Mouse (Mus musculus): ENCODE data around the gene Gm49405. TPM values are rescaled to one million over a fixed set of nuclear protein-coding genes. Genes with fewer than 3 reads are reported as not detected.
"Not testable (repeated sequence)": the region's sequence is repeated elsewhere in the genome, so short reads cannot be mapped to it uniquely, and the experiment has no call there.

Gene Gm49405
- total RNA-seq, 1 experiment = 1.9 TPM

GRCm38 (mm10) chr19:3955804-3956203 lies 44.6 kb upstream of the Gm49405 start:
- no peak overlapping the region for H3K9ac ChIP-seq (ENCODE audit: insufficient read depth, low read depth, low read length, poor library complexity, severe bottlenecking)
- in situ Hi-C loops (cut with MboI; ENCODE audit: low sequenced_read_pairs in 2 of 2, unreplicated experiment in 2 of 2) = no loop called here
- no peak overlapping the region for H3K4me3 ChIP-seq (ENCODE audit: insufficient read depth in 1 of 2, low read depth in 1 of 2, low read length in 2 of 2, poor library complexity in 1 of 2, severe bottlenecking in 1 of 2)
- TF ChIP-seq ZC3H11A (IDR thresholded peaks at IDR 0.05; ENCODE audit: borderline replicate concordance, low read depth, low read length) (no peak), MAFK (IDR thresholded peaks at IDR 0.05; ENCODE audit: insufficient read depth, low read depth, low read length) (no peak), CHD2 (IDR thresholded peaks at IDR 0.05; ENCODE audit: low read depth, low read length) (no peak), HCFC1 (IDR thresholded peaks at IDR 0.05; ENCODE audit: borderline replicate concordance, insufficient read depth, low read length) (no peak), ZNF384 (IDR thresholded peaks at IDR 0.05; ENCODE audit: low read depth, low read length) (no peak)
- no peak overlapping the region for H3K27ac ChIP-seq (ENCODE audit: insufficient read depth, low read depth, low read length, poor library complexity, severe bottlenecking)
- H3K9me3 ChIP-seq (ENCODE audit: control insufficient read depth, insufficient read depth, low read depth, low read length) = no peaks in the 10 kb centered on the region
- no peaks in the 10 kb centered on the region for H3K36me3 ChIP-seq (ENCODE audit: control insufficient read depth, insufficient read depth, low read length, poor library complexity, severe bottlenecking)
- DNase-seq (ENCODE audit: low read depth, low spot score) = no peak
- H3K4me1 ChIP-seq (ENCODE audit: control insufficient read depth in 2 of 2, insufficient read depth in 2 of 2, low read length in 2 of 2, poor library complexity in 1 of 2) = no peaks in the 10 kb centered on the region

- H3K27ac ChIP-seq (ENCODE audit: insufficient read depth, low read depth, low read length, poor library complexity, severe bottlenecking); H3K9ac ChIP-seq (ENCODE audit: insufficient read depth, low read depth, low read length, poor library complexity, severe bottlenecking); in situ Hi-C loops (cut with MboI; ENCODE audit: low sequenced_read_pairs in 2 of 2, unreplicated experiment in 2 of 2); DNase-seq (ENCODE audit: low read depth, low spot score); H3K4me1 ChIP-seq (ENCODE audit: control insufficient read depth in 2 of 2, insufficient read depth in 2 of 2, low read length in 2 of 2, poor library complexity in 1 of 2); H3K9me3 ChIP-seq (ENCODE audit: control insufficient read depth, insufficient read depth, low read depth, low read length); H3K36me3 ChIP-seq (ENCODE audit: control insufficient read depth, insufficient read depth, low read length, poor library complexity, severe bottlenecking); H3K4me3 ChIP-seq (ENCODE audit: insufficient read depth in 1 of 2, low read depth in 1 of 2, low read length in 2 of 2, poor library complexity in 1 of 2, severe bottlenecking in 1 of 2): not testable (repeated sequence)
These were observed 43.0 kb upstream of the Gm49405 start for GRCm38 (mm10) chr19:3957296-3958036.

GRCm38 (mm10) chr19:3958470-3958869 lies 42.0 kb upstream of the Gm49405 start, which contains the start of gene Aldh3b3:
TSS of gene Aldh3b3 (plus strand) at chr19:3958645.
- Histone ChIP-seq H3K9me3 (ENCODE audit: control insufficient read depth, insufficient read depth, low read depth, low read length) (no peaks in the 10 kb centered on the region), H3K9ac (ENCODE audit: insufficient read depth, low read depth, low read length, poor library complexity, severe bottlenecking) (no peak within 1 kb of the TSS), H3K27ac (ENCODE audit: insufficient read depth, low read depth, low read length, poor library complexity, severe bottlenecking) (peak within 1 kb of the TSS; percentile 5; the same call in 1 of the 2 replicates), H3K4me1 (ENCODE audit: control insufficient read depth in 2 of 2, insufficient read depth in 2 of 2, low read length in 2 of 2, poor library complexity in 1 of 2) (no peaks in the 10 kb centered on the region), H3K4me3 (ENCODE audit: insufficient read depth in 1 of 2, low read depth in 1 of 2, low read length in 2 of 2, poor library complexity in 1 of 2, severe bottlenecking in 1 of 2) (no peak within 1 kb of the TSS), H3K36me3 (ENCODE audit: control insufficient read depth, insufficient read depth, low read length, poor library complexity, severe bottlenecking) (no peaks in the 10 kb centered on the region)
- in situ Hi-C loops (cut with MboI; ENCODE audit: low sequenced_read_pairs in 2 of 2, unreplicated experiment in 2 of 2) = no loop called here
- no peak for TF ChIP-seq CHD2 (IDR thresholded peaks at IDR 0.05; ENCODE audit: low read depth, low read length)
- no peak for TF ChIP-seq HCFC1 (IDR thresholded peaks at IDR 0.05; ENCODE audit: borderline replicate concordance, insufficient read depth, low read length)
- no peak for TF ChIP-seq ZNF384 (IDR thresholded peaks at IDR 0.05; ENCODE audit: low read depth, low read length)
- no peak for TF ChIP-seq MAFK (IDR thresholded peaks at IDR 0.05; ENCODE audit: insufficient read depth, low read depth, low read length)
- no peak for TF ChIP-seq ZC3H11A (IDR thresholded peaks at IDR 0.05; ENCODE audit: borderline replicate concordance, low read depth, low read length)
- no peak for DNase-seq (ENCODE audit: low read depth, low spot score)

GRCm38 (mm10) chr19:3959030-3959429 lies 41.4 kb upstream of the Gm49405 start:
- H3K9ac ChIP-seq (ENCODE audit: insufficient read depth, low read depth, low read length, poor library complexity, severe bottlenecking) = no peak overlapping the region
- in situ Hi-C loops (cut with MboI; ENCODE audit: low sequenced_read_pairs in 2 of 2, unreplicated experiment in 2 of 2) = no loop called here
- H3K36me3 ChIP-seq (ENCODE audit: control insufficient read depth, insufficient read depth, low read length, poor library complexity, severe bottlenecking) = no peaks in the 10 kb centered on the region
- H3K4me1 ChIP-seq (ENCODE audit: control insufficient read depth in 2 of 2, insufficient read depth in 2 of 2, low read length in 2 of 2, poor library complexity in 1 of 2) = no peaks in the 10 kb centered on the region
- no peak overlapping the region for H3K4me3 ChIP-seq (ENCODE audit: insufficient read depth in 1 of 2, low read depth in 1 of 2, low read length in 2 of 2, poor library complexity in 1 of 2, severe bottlenecking in 1 of 2)
- TF ChIP-seq HCFC1 (IDR thresholded peaks at IDR 0.05; ENCODE audit: borderline replicate concordance, insufficient read depth, low read length) (no peak), ZNF384 (IDR thresholded peaks at IDR 0.05; ENCODE audit: low read depth, low read length) (no peak), MAFK (IDR thresholded peaks at IDR 0.05; ENCODE audit: insufficient read depth, low read depth, low read length) (no peak), CHD2 (IDR thresholded peaks at IDR 0.05; ENCODE audit: low read depth, low read length) (no peak), ZC3H11A (IDR thresholded peaks at IDR 0.05; ENCODE audit: borderline replicate concordance, low read depth, low read length) (no peak)
- H3K9me3 ChIP-seq (ENCODE audit: control insufficient read depth, insufficient read depth, low read depth, low read length) = no peaks in the 10 kb centered on the region
- no peak overlapping the region for H3K27ac ChIP-seq (ENCODE audit: insufficient read depth, low read depth, low read length, poor library complexity, severe bottlenecking)
- no peak for DNase-seq (ENCODE audit: low read depth, low spot score)

GRCm38 (mm10) chr19:3960211-3960610 lies 40.2 kb upstream of the Gm49405 start:
- Histone ChIP-seq H3K36me3 (ENCODE audit: control insufficient read depth, insufficient read depth, low read length, poor library complexity, severe bottlenecking) (no peaks in the 10 kb centered on the region), H3K9me3 (ENCODE audit: control insufficient read depth, insufficient read depth, low read depth, low read length) (no peaks in the 10 kb centered on the region), H3K4me3 (ENCODE audit: insufficient read depth in 1 of 2, low read depth in 1 of 2, low read length in 2 of 2, poor library complexity in 1 of 2, severe bottlenecking in 1 of 2) (no peak overlapping the region), H3K4me1 (ENCODE audit: control insufficient read depth in 2 of 2, insufficient read depth in 2 of 2, low read length in 2 of 2, poor library complexity in 1 of 2) (no peaks in the 10 kb centered on the region), H3K27ac (ENCODE audit: insufficient read depth, low read depth, low read length, poor library complexity, severe bottlenecking) (no peak overlapping the region), H3K9ac (ENCODE audit: insufficient read depth, low read depth, low read length, poor library complexity, severe bottlenecking) (no peak overlapping the region)
- in situ Hi-C loops (cut with MboI; ENCODE audit: low sequenced_read_pairs in 2 of 2, unreplicated experiment in 2 of 2) = no loop called here
- TF ChIP-seq ZC3H11A (IDR thresholded peaks at IDR 0.05; ENCODE audit: borderline replicate concordance, low read depth, low read length) (no peak), MAFK (IDR thresholded peaks at IDR 0.05; ENCODE audit: insufficient read depth, low read depth, low read length) (no peak), ZNF384 (IDR thresholded peaks at IDR 0.05; ENCODE audit: low read depth, low read length) (no peak)
- no peak for DNase-seq (ENCODE audit: low read depth, low spot score)

GRCm38 (mm10) chr19:3961805-3962204 lies 38.6 kb upstream of the Gm49405 start:
- H3K4me1 ChIP-seq (ENCODE audit: control insufficient read depth in 2 of 2, insufficient read depth in 2 of 2, low read length in 2 of 2, poor library complexity in 1 of 2); in situ Hi-C loops (cut with MboI; ENCODE audit: low sequenced_read_pairs in 2 of 2, unreplicated experiment in 2 of 2); H3K9me3 ChIP-seq (ENCODE audit: control insufficient read depth, insufficient read depth, low read depth, low read length); DNase-seq (ENCODE audit: low read depth, low spot score); H3K27ac ChIP-seq (ENCODE audit: insufficient read depth, low read depth, low read length, poor library complexity, severe bottlenecking); H3K4me3 ChIP-seq (ENCODE audit: insufficient read depth in 1 of 2, low read depth in 1 of 2, low read length in 2 of 2, poor library complexity in 1 of 2, severe bottlenecking in 1 of 2); H3K36me3 ChIP-seq (ENCODE audit: control insufficient read depth, insufficient read depth, low read length, poor library complexity, severe bottlenecking); H3K9ac ChIP-seq (ENCODE audit: insufficient read depth, low read depth, low read length, poor library complexity, severe bottlenecking): not testable (repeated sequence)

All from ES-E14 (cell line).